Mouse (Mus musculus) hindbrain, embryonic 13.5 days (tissue): Measurements from ENCODE around the gene Gm9958. TPM values are rescaled to one million over a fixed set of nuclear protein-coding genes. Genes with fewer than 3 reads are reported as not detected.

ENCODE experiments used
- polyA plus RNA-seq: library from polyadenylated mRNA; unstranded; fragments of >200 nt; fragmentation: Nextera tagmentation; extraction: Ambion mirVana; gene quantifications from 2 replicates; pipeline ENCODE4 v1.2.1, GENCODE M21; 2015

The Gm9958 gene
- polyA plus RNA-seq, 1 experiment from 2014 or later: 6.1 TPM

Other genes with a start within 250 kb of the Gm9958 start
- gene Cox18, start 143.2 kb upstream of the Gm9958 start, polyA plus RNA-seq: 30.4 and 32.9 TPM in 2 replicates
- 28.1 and 29.7 TPM in 2 replicates for gene Ankrd17, start 627 bp upstream of the Gm9958 start, polyA plus RNA-seq
- gene Alb, start 93.7 kb downstream of the Gm9958 start, polyA plus RNA-seq: 0.08 and 0.83 TPM in 2 replicates
- 0.56 and 2.2 TPM in 2 replicates for gene Afp, start 123.5 kb downstream of the Gm9958 start, polyA plus RNA-seq
- gene Afm, start 151.7 kb downstream of the Gm9958 start, polyA plus RNA-seq: not detected in 2 replicates
- gene 5830473C10Rik, start 193.9 kb downstream of the Gm9958 start, polyA plus RNA-seq: not detected in 2 replicates